Mouse (Mus musculus): Measurements from ENCODE around the gene Tmod1.

DNA sequence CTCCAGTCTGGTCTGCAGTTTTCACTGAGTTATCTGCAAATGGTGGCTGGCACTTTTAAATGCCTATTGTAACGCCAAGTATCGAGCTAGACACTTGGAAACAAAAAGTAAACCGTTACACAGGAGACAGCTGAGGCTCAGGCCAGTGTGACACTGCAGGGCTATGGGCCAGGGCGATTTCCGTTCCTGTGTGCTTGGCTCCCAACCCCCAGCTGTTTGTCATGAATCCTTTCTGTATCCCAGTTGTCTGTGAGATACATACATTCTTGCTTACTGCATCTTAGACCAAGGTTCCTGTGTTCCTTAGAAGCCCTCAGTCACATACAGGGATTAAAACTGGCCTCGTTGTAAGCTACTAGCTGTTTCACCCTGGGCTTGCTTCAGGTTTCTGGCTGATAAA, 10.5 kb upstream of the Tmod1 start:
- TF ChIP-seq GATA1 (IDR thresholded peaks at IDR 0.05; ENCODE audit: borderline replicate concordance, low read length), result no peak
- TF ChIP-seq FLI1 (IDR thresholded peaks at IDR 0.05; ENCODE audit: low read length), result no peak
